Mouse (Mus musculus) lung, postnatal 10 days (tissue): ENCODE results near the gene Stab1.

ENCODE experiments used
- DNase-seq: peaks from one replicate; pipeline ENCODE4 v3.0.0; 2021

Stab1 gene

GRCm38 (mm10) chr14:31194441-31194840, 26.0 kb upstream of the Stab1 start:
- DNase-seq, result peak; percentile 57

- DNase-seq, result no peak
These were observed 25.4 kb upstream of the Stab1 start for GRCm38 (mm10) chr14:31193791-31194190.

GRCm38 (mm10) chr14:31191936-31192335, 23.5 kb upstream of the Stab1 start:
- no peak for DNase-seq

- no peak for DNase-seq
These were observed 20.9 kb upstream of the Stab1 start for GRCm38 (mm10) chr14:31189348-31189747.

- DNase-seq, result peak; percentile 60
These were observed 20.3 kb upstream of the Stab1 start for GRCm38 (mm10) chr14:31188771-31189181.

GRCm38 (mm10) chr14:31186656-31187055, 18.2 kb upstream of the Stab1 start:
- DNase-seq, result peak; percentile 55

GRCm38 (mm10) chr14:31184195-31184594, 15.8 kb upstream of the Stab1 start:
- no peak for DNase-seq

GRCm38 (mm10) chr14:31183541-31183940, 15.1 kb upstream of the Stab1 start:
- no peak for DNase-seq

GRCm38 (mm10) chr14:31182786-31183290, 14.4 kb upstream of the Stab1 start:
- peak; percentile 55 for DNase-seq

GRCm38 (mm10) chr14:31181512-31181911, 13.1 kb upstream of the Stab1 start:
- no peak for DNase-seq

- no peak for DNase-seq
These were observed 11.4 kb upstream of the Stab1 start for GRCm38 (mm10) chr14:31179677-31180365.

- no peak for DNase-seq
These were observed 9.3 kb upstream of the Stab1 start for GRCm38 (mm10) chr14:31177715-31178114.

GRCm38 (mm10) chr14:31177287-31177686, 8.8 kb upstream of the Stab1 start:
- no peak for DNase-seq

- no peak for DNase-seq
These were observed 5.1 kb upstream of the Stab1 start for GRCm38 (mm10) chr14:31173537-31173936.

- no peak for DNase-seq
These were observed 4.5 kb upstream of the Stab1 start for GRCm38 (mm10) chr14:31172781-31173455.

GRCm38 (mm10) chr14:31171821-31172220, 3.4 kb upstream of the Stab1 start:
- DNase-seq, result no peak

- DNase-seq, result no peak
These were observed 2.9 kb upstream of the Stab1 start for GRCm38 (mm10) chr14:31171386-31171785.

GRCm38 (mm10) chr14:31170963-31171362, 2.5 kb upstream of the Stab1 start:
- no peak for DNase-seq

GRCm38 (mm10) chr14:31169508-31169907, 1.1 kb upstream of the Stab1 start:
- no peak for DNase-seq

GRCm38 (mm10) chr14:31166827-31167226, 1.6 kb downstream of the Stab1 start:
- no peak for DNase-seq

GRCm38 (mm10) chr14:31165991-31166630, 2.3 kb downstream of the Stab1 start:
- DNase-seq, result peak; percentile 59

GRCm38 (mm10) chr14:31165458-31165857, 3.0 kb downstream of the Stab1 start:
- DNase-seq, result no peak

GRCm38 (mm10) chr14:31165010-31165409, 3.4 kb downstream of the Stab1 start:
- DNase-seq, result no peak

- DNase-seq, result no peak
These were observed 4.4 kb downstream of the Stab1 start for GRCm38 (mm10) chr14:31164067-31164466.
